Mouse (Mus musculus): ENCODE results near the gene Slc12a3.

Slc12a3 gene

GRCm38 (mm10) chr8:94328932-94329728, at the start of gene Slc12a3:
TSS of gene Slc12a3 (plus strand) at chr8:94329201.
- no peak for DNase-seq (ENCODE audit: low spot score)

DNA sequence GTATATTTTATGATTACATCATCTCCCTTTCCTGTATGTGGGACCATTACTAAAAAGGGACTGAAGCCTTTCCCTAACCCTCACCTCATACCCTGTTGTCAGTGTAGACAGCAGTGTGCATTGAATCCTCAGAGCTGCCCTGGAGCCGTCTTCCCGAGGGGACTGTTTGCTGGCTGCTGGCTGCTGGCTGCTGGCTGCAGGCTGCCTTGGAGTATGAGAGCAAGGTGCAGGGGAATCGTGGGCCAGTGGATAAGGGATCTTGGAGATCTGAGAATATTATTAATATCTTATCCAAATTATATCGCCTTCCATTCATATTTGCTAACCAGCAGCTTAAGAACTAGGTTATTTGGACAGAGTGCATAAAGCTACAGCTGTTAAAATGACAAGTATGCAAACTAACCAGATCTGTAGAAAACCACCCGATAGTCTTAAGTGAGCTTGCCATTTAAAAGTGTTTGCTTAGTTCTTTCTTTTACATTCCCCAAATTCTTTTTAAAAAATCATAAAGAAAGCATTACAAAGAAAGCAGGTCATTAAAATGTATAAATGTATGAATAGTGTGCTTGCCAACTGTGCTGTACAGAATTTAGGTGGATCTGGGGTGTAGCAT, 48.9 kb upstream of the Slc12a3 start:
- no peak for DNase-seq (ENCODE audit: low spot score)

DNA sequence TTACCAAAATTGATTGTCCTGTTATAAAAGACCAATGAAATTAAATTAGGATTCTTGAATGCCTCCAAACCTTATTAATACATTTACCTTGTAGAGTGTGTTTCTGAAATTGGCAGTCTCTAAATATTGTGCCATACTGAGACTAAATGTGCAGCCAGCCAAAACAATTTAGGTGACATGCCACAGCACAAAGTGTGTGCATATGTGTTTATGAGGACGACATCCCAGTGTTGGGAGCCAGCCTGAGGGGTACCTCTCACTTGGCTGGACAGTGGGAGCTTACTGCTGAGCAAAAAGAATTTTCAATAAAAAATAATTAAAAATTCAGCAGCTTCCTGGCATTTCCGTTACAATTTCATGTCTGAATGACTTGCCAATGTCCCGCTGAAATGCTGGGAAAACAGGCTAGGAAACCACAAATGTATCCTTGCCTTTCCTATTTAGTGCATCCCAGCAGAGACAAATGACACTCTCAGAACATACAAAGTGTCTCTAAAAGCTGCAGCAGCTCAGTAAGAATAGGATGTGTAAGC, 46.5 kb upstream of the Slc12a3 start:
- no peak for DNase-seq (ENCODE audit: low spot score)

GRCm38 (mm10) chr8:94284204-94284603, 44.8 kb upstream of the Slc12a3 start:
- DNase-seq (ENCODE audit: low spot score): no peak

GRCm38 (mm10) chr8:94290606-94291005, 38.4 kb upstream of the Slc12a3 start:
- DNase-seq (ENCODE audit: low spot score): no peak

GRCm38 (mm10) chr8:94292072-94292471, 36.9 kb upstream of the Slc12a3 start:
- no peak for DNase-seq (ENCODE audit: low spot score)

DNA sequence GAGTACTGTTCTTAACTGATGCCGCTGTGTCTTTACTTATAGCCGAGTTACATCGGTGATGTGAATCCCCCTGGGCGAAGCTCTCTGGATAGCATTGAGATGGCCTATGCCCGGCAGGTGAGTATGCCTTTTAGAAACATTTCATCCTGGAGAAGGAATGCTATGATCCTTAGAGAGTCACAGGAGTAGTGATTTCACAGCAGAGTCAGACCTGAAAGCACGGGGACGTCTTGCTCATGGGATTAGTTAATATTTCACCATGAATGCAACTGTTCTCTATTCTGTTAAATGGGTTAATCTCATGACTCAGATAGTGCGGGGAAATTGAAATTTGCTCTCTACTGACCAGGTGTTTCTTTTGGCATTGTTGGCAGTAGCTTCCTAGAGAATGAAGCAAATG, 36.4 kb upstream of the Slc12a3 start:
- no peak for DNase-seq (ENCODE audit: low spot score)

DNA sequence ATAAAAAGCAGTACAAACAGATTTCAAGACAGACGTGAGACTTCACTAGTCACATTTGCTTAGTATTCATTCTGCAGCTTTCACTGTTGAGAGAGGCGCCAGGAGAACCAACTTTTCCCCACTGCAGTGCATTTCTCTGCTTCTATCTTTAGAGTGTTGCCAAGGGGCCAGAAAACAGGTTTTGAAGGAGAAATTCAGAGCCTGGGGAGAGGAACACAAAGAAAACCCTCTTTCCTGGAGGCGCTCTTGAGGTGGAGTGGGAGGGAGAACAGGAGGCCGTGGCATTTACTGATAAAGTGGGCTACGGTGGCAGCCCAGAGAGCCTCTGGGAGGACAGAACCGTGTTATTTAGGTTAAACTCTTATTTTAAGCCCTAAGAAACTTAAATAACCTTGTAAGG, 33.3 kb upstream of the Slc12a3 start:
- DNase-seq (ENCODE audit: low spot score): no peak

DNA sequence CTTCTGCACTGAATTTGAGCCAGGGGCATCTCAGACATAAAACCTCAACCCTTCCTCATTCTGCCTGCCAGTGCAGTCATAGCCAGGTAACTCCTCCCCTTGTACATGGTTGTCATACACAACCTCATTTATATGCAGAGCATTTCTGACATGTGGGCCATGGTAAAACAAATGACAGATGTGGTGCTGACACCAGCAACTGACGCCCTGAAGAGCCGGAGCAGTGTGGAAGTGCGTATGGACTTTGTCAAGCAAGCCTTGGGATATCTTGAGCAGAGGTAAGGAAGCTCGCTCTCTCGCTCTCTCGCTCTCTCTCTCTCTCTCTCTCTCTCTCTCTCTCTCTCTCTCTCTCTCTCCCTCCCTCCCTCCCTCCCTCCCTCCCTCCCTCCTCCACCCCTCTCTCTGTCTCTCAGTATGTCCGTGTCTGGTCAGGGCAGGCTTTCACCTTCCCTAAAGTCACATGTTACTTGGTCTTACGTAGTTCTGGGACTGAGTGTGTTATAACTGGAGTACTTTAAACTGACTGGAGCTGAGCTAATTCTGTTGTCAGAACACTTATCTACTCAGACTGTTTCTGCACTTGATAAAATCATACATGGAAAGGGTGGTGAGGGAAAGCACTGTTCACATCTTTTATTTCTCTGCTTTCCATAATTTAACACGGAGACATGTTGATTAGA, 32.5 kb upstream of the Slc12a3 start:
- DNase-seq (ENCODE audit: low spot score): no peak

- DNase-seq (ENCODE audit: low spot score): no peak
Measured at GRCm38 (mm10) chr8:94297101-94297500, 31.9 kb upstream of the Slc12a3 start.

DNA sequence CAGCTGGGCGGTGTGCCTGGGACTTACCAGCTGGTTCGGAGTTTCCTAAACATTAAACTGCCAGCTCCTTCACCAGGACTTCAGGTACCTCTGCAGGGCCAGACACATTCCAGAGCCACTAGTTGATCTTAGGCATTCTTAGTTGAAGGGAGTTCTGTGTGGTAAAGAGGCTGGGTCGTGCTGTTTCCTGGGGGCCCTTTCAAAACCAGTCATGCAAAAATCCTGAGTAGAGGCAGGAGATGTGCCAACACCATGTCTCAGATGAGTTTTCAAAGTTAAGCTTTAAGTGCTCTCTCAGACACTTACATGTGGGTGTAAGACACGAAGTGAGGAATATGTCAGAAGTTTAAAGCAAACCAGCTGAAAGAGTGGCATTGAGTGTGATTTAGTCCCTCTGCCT, 28.2 kb upstream of the Slc12a3 start:
- no peak for DNase-seq (ENCODE audit: low spot score)

GRCm38 (mm10) chr8:94304412-94304811, 24.6 kb upstream of the Slc12a3 start:
- no peak for DNase-seq (ENCODE audit: low spot score)

DNA sequence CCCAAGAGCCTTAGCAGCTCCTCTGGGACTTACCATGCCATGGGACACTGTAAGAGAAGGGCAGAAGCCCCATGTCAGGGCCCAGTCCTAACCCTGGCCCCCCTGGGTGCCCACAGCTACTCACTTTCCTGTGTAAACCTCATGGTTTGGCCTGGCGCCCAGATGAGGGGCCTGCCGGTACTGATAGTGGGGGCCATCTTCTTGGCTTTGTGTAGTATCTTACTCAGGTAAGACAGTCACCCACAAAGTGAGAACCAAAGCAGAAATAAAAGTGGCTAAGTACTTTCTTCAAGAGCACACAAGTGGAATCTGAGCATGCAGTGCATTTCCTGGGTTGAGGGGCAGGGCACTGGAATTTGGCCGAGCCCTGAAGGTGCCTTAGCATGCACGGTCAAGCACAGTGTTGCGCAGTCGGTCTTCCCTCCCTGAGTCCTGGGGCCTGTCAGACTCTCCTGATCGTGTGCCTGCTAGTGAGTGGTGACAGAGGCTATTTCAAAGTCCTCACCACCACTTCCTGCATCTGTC, 21.9 kb upstream of the Slc12a3 start:
- no peak for DNase-seq (ENCODE audit: low spot score)

DNA sequence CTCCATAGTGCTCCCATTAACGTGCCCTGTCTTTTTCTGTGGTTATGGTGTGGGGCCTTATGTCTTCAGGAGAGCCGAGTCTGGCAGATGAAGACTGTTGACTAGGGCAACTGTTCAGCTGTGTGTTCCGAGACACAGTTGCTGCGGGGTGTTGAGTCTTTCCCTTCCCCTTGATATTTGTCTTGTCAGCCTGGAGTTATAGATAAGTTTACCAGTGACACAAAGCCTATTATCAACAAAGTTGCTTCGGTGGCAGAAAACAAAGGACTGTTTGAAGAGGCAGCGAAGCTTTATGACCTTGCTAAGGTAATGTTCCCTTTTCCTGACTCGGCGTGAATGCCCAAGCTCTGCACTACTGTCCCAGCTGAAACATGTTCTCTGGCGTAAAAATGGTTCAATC, 21.3 kb upstream of the Slc12a3 start:
- DNase-seq (ENCODE audit: low spot score): no peak

GRCm38 (mm10) chr8:94314069-94314468, 14.9 kb upstream of the Slc12a3 start:
- DNase-seq (ENCODE audit: low spot score): no peak

- DNase-seq (ENCODE audit: low spot score): no peak
Measured at GRCm38 (mm10) chr8:94317249-94317648, 11.8 kb upstream of the Slc12a3 start.

DNA sequence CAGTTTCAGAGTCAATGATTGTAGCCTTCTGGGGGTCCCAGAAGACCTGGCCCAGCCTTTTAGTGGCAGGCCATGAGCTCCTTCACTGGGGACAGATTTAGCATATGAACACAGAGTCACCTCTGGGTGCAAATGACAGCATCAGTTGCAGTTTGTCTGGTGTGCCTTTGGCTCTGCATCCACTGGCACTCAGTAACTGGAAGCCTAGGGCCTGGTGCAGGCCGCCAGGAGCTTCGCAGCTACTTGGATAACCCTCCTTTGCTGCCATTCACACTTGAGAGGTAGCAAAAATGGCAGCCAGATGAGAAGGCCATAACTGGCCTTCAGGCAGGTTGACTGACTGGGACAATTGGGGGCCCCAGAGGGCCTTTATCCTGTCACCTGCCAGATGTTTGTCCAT, 11.3 kb upstream of the Slc12a3 start:
- no peak for DNase-seq (ENCODE audit: low spot score)

DNA sequence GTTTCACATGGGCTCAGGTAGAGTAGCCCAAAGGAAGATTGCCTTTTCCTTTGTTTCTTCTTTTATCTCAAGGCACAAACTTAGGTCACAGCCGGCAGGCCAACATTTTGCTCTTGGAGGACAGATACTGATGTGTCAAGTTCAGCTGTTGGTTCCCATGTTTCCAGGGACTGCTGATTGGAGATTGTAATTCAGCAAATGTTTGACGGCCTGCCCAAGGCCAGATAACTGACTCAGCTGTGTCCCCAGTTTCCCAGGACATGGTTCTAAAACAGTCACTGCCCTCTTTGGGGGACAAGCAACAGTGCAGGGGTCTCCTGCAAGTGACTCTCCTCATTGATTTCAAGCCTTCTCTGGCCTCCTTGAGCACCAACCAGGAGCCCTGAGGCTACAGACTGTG, 9.0 kb upstream of the Slc12a3 start:
- no peak for DNase-seq (ENCODE audit: low spot score)

DNA sequence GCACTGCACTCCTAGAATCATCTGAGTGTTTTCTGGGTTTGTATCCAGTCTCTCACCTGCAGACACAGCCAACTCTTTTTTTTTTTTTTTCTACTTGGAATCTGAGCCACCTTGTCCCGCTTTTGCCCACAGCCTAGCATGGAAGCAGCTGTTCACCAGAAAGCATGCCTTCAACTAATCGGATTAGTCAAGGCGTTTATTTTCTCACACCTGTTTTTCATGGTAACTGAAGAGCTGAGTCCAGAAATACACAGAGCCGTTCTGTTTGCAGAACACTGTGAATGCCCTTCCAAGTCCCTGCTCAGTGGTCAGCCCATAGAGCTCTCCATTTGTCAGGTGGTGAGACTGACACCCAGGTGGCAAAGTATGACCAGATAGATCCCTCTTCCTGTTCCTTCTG, 6.9 kb upstream of the Slc12a3 start:
- DNase-seq (ENCODE audit: low spot score): no peak

GRCm38 (mm10) chr8:94323041-94323440, 6.0 kb upstream of the Slc12a3 start:
- no peak for DNase-seq (ENCODE audit: low spot score)

- DNase-seq (ENCODE audit: low spot score): no peak
Measured at GRCm38 (mm10) chr8:94324071-94324470, 4.9 kb upstream of the Slc12a3 start.

DNA sequence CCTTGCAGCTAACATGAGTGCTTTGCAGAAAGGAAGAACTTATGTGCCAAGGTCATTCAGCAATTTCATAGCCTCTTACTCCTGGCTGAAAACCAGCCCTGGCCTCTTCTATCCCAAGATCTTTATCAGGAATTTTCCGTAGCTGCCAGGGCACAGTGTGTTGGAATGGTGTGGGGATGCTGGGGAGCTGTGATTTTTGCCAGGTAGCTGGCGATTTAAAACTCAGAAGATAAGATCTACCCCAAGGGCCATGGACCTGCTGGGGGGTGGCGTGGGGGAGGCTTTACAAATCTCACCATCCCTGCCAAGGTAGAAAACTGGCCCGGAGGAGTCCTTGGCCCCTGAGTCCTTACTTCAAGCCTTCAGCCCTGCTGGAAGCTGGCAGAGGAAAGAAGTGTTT, 3.0 kb upstream of the Slc12a3 start:
- no peak for DNase-seq (ENCODE audit: low spot score)

GRCm38 (mm10) chr8:94330733-94331132, 1.7 kb downstream of the Slc12a3 start:
- peak; percentile 57 for DNase-seq (ENCODE audit: low spot score)

All from left cerebral cortex, adult 11 months (tissue).